Mouse (Mus musculus): ENCODE measurements at regions not wholly inside any gene's neighbourhood (a gene's known extent, or its start where the extent isn't known, plus 50 kb on each side); places are given as distances from the start of the nearest gene placed in this dataset.

- TF ChIP-seq EP300 (IDR thresholded peaks at IDR 0.05; ENCODE audit: insufficient read depth, low read depth, low read length) (0 out of 2 replicates have a peak, but pooled peaks have one; percentile 32), CTCF (IDR thresholded peaks at IDR 0.05; ENCODE audit: low read depth, low read length) (no peak), POLR2A (IDR thresholded peaks at IDR 0.05; ENCODE audit: insufficient read depth, low read length) (no peak)
Observed at GRCm38 (mm10) chr13:111903361-111903760, 94.6 kb upstream of the Map3k1 start.

Data from ES-Bruce4 (cell line).